Mouse (Mus musculus): ENCODE measurements around the gene Ssbp2.

Gene Ssbp2

GRCm38 (mm10) chr13:91459896-91460620 lies at the start of gene Ssbp2:
Ssbp2 (plus strand) TSS chr13:91460283.
- no peak for DNase-seq

GRCm38 (mm10) chr13:91413752-91414503 lies 46.2 kb upstream of the Ssbp2 start:
- no peak for DNase-seq

- DNase-seq, result no peak
Measured at GRCm38 (mm10) chr13:91415896-91416295, 44.2 kb upstream of the Ssbp2 start.

GRCm38 (mm10) chr13:91416698-91417097 lies 43.4 kb upstream of the Ssbp2 start:
- DNase-seq, result no peak

- DNase-seq, result peak; percentile 49
Measured at GRCm38 (mm10) chr13:91421387-91421949, 38.6 kb upstream of the Ssbp2 start.

GRCm38 (mm10) chr13:91430867-91431266 lies 29.2 kb upstream of the Ssbp2 start:
- DNase-seq, result no peak

- no peak for DNase-seq
Measured at GRCm38 (mm10) chr13:91431392-91432355, 28.4 kb upstream of the Ssbp2 start.

GRCm38 (mm10) chr13:91433021-91433420 lies 27.1 kb upstream of the Ssbp2 start:
- peak; percentile 30 for DNase-seq

- no peak for DNase-seq
Measured at GRCm38 (mm10) chr13:91437931-91438330, 22.2 kb upstream of the Ssbp2 start.

- no peak for DNase-seq
Measured at GRCm38 (mm10) chr13:91441476-91441875, 18.6 kb upstream of the Ssbp2 start.

GRCm38 (mm10) chr13:91446728-91447127 lies 13.4 kb upstream of the Ssbp2 start:
- no peak for DNase-seq

- DNase-seq, result no peak
Measured at GRCm38 (mm10) chr13:91448936-91449335, 11.1 kb upstream of the Ssbp2 start.

- no peak for DNase-seq
Measured at GRCm38 (mm10) chr13:91451405-91452166, 8.5 kb upstream of the Ssbp2 start.

GRCm38 (mm10) chr13:91452269-91452668 lies 7.8 kb upstream of the Ssbp2 start:
- no peak for DNase-seq

- no peak for DNase-seq
Measured at GRCm38 (mm10) chr13:91453236-91453635, 6.8 kb upstream of the Ssbp2 start.

GRCm38 (mm10) chr13:91456041-91456440 lies 4.0 kb upstream of the Ssbp2 start:
- no peak for DNase-seq

- DNase-seq, result no peak
Measured at GRCm38 (mm10) chr13:91456735-91457134, 3.3 kb upstream of the Ssbp2 start.

- DNase-seq, result no peak
Measured at GRCm38 (mm10) chr13:91457974-91458373, 2.1 kb upstream of the Ssbp2 start.

GRCm38 (mm10) chr13:91459489-91459888 lies 594 bp upstream of the Ssbp2 start:
- no peak for DNase-seq

GRCm38 (mm10) chr13:91460621-91461284 lies 670 bp downstream of the Ssbp2 start:
- peak; percentile 100 for DNase-seq

GRCm38 (mm10) chr13:91461299-91461698 lies 1.2 kb downstream of the Ssbp2 start:
- DNase-seq, result no peak
